Mouse (Mus musculus) hindbrain, embryonic 14.5 days (tissue): Measurements from ENCODE around the gene Coq10a. TPM values are rescaled to one million over a fixed set of nuclear protein-coding genes. Genes with fewer than 3 reads are reported as not detected.
A peak's percentile ranks its signal among the peaks of the same experiment; 100 is the strongest.

Experiments used
- ATAC-seq: fragments of 200-750 bp; cut with Nextera tagmentation; 2 replicates; pipeline ENCODE4 v1.8.0; 2017; ENCODE audit warnings: moderate number of reproducible peaks, mild to moderate bottlenecking, moderate TSS enrichment, moderate library complexity; ENCODE audit not compliant: low FRiP score
- DNase-seq: peaks from one replicate; pipeline ENCODE4 v3.0.0-alpha.2; 2015; ENCODE audit warnings: low spot score
- H3K27ac ChIP-seq: fragments of 300-500 bp; sonication (generic); 2 replicates; pipeline ENCODE4 v1.5.1; 2014; ENCODE audit warnings: mild to moderate bottlenecking, moderate library complexity
- H3K27me3 ChIP-seq: fragments of 300-500 bp; sonication (generic); 2 replicates; pipeline ENCODE4 v1.6.1; 2014; ENCODE audit warnings: mild to moderate bottlenecking, low read length, mixed read lengths; ENCODE audit not compliant: control insufficient read depth, insufficient read depth
- H3K36me3 ChIP-seq: fragments of 300-500 bp; sonication (generic); replicated peaks from 2 replicates; pipeline ENCODE4 v1.6.1; 2014; ENCODE audit not compliant: control insufficient read depth, insufficient read depth
- H3K4me1 ChIP-seq: fragments of 300-500 bp; sonication (generic); replicated peaks from 2 replicates; pipeline ENCODE4 v1.6.1; 2014; ENCODE audit warnings: antibody characterized with exemption, low read length, mixed read lengths; ENCODE audit not compliant: control insufficient read depth, insufficient read depth
- H3K4me2 ChIP-seq: fragments of 300-500 bp; sonication (generic); replicated peaks from 2 replicates; pipeline ENCODE4 v1.6.1; 2014; ENCODE audit warnings: mild to moderate bottlenecking, moderate library complexity
- H3K4me3 ChIP-seq: fragments of 300-500 bp; sonication (generic); replicated peaks from 2 replicates; pipeline ENCODE4 v1.5.1; 2014; ENCODE audit warnings: mild to moderate bottlenecking, low read length
- H3K9ac ChIP-seq: fragments of 300-500 bp; sonication (generic); 2 replicates; pipeline ENCODE4 v1.6.1; 2014
- H3K9me3 ChIP-seq: fragments of 300-500 bp; sonication (generic); 2 replicates; pipeline ENCODE4 v1.6.1; 2016; ENCODE audit warnings: low read length; ENCODE audit not compliant: control insufficient read depth
- WGBS: fragments of 180-500 bp; shearing (Covaris S2); extraction: QIAGEN DNeasy Blood & Tissue Kit; methylation state at CpG from one replicate; pipeline ENCODE4 v1.1.7; 2014; 5-methylcytosine and 5-hydroxymethylcytosine counted together
- polyA plus RNA-seq: library from polyadenylated mRNA; unstranded; fragments of >200 nt; fragmentation: Nextera tagmentation; extraction: Ambion mirVana; gene quantifications from 2 replicates; pipeline ENCODE4 v1.2.1, GENCODE M21; 2014

Gene Coq10a
- 50.8 and 54.2 TPM in 2 replicates for polyA plus RNA-seq

GRCm38 (mm10) chr10:128368402-128369217, at the start of gene Coq10a:
Gene Coq10a, minus strand, starts transcription at chr10:128368997.
- DNase-seq (peak; percentile 88), ATAC-seq (peak; percentile 94)
- peaks cover 21% of the 10 kb centered on the region for H3K36me3 ChIP-seq
- H3K4me3 ChIP-seq: peak within 1 kb of the TSS; percentile 68
- WGBS: 0% methylated on average over 75 of the region's 87 CpGs
- peaks cover 15% of the 10 kb centered on the region for H3K4me1 ChIP-seq
- H3K9ac ChIP-seq: peak within 1 kb of the TSS; percentile 76
- H3K27ac ChIP-seq: peak within 1 kb of the TSS; percentile 96
- no peaks in the 10 kb centered on the region for H3K27me3 ChIP-seq
- H3K4me2 ChIP-seq: peak within 1 kb of the TSS; percentile 61
- no peaks in the 10 kb centered on the region for H3K9me3 ChIP-seq

- Histone ChIP-seq H3K4me3 (no peak overlapping the region), H3K27me3 (no peaks in the 10 kb centered on the region), H3K9me3 (no peaks in the 10 kb centered on the region), H3K4me1 (peaks cover 31% of the 10 kb centered on the region), H3K9ac (no peak overlapping the region), H3K4me2 (no peak overlapping the region), H3K27ac (no peak overlapping the region), H3K36me3 (peaks cover 53% of the 10 kb centered on the region)
- DNase-seq (no peak), ATAC-seq (no peak)
- 95% methylated on average over 5 of the region's 5 CpGs for WGBS
Observed at GRCm38 (mm10) chr10:128414848-128415247, 46.1 kb upstream of the Coq10a start.

GRCm38 (mm10) chr10:128413076-128413475, 44.3 kb upstream of the Coq10a start:
- Histone ChIP-seq H3K36me3 (peaks cover 37% of the 10 kb centered on the region), H3K4me2 (peak overlapping the region; percentile 91), H3K9me3 (no peaks in the 10 kb centered on the region), H3K27me3 (no peaks in the 10 kb centered on the region), H3K9ac (peak overlapping the region; percentile 78), H3K4me1 (peaks cover 39% of the 10 kb centered on the region), H3K27ac (no peak overlapping the region), H3K4me3 (no peak overlapping the region)
- DNase-seq (no peak), ATAC-seq (no peak)
- whole genome bisulfite sequencing: 83% methylated on average over 1 of the region's 1 CpGs

- H3K4me3 ChIP-seq: peak overlapping the region; percentile 70
- peaks cover 37% of the 10 kb centered on the region for H3K36me3 ChIP-seq
- H3K4me2 ChIP-seq: peak overlapping the region; percentile 91
- peak overlapping the region; percentile 78 for H3K9ac ChIP-seq
- H3K27me3 ChIP-seq: no peaks in the 10 kb centered on the region
- H3K4me1 ChIP-seq: peaks cover 39% of the 10 kb centered on the region
- H3K27ac ChIP-seq: peak overlapping the region; percentile 92
- H3K9me3 ChIP-seq: no peaks in the 10 kb centered on the region
- ATAC-seq: no peak
- 47% methylated on average over 1 of the region's 1 CpGs for WGBS
- no peak for DNase-seq
Observed at GRCm38 (mm10) chr10:128412558-128412957, 43.8 kb upstream of the Coq10a start.

GRCm38 (mm10) chr10:128412055-128412381, 43.2 kb upstream of the Coq10a start:
- DNase-seq (peak; percentile 26), ATAC-seq (no peak)
- H3K27me3 ChIP-seq: no peaks in the 10 kb centered on the region
- peak overlapping the region; percentile 70 for H3K4me3 ChIP-seq
- H3K27ac ChIP-seq: peak overlapping the region; percentile 92
- WGBS: 2% methylated on average over 14 of the region's 14 CpGs
- peak overlapping the region; percentile 91 for H3K4me2 ChIP-seq
- H3K9me3 ChIP-seq: no peaks in the 10 kb centered on the region
- peaks cover 37% of the 10 kb centered on the region for H3K36me3 ChIP-seq
- H3K4me1 ChIP-seq: peaks cover 39% of the 10 kb centered on the region
- peak overlapping the region; percentile 78 for H3K9ac ChIP-seq

GRCm38 (mm10) chr10:128411211-128412054, 42.6 kb upstream of the Coq10a start, which contains the start of the genes Nabp2 and Rnf41:
Gene Nabp2, minus strand, starts transcription at chr10:128411492.
Gene Rnf41, plus strand, starts transcription at chr10:128411657.
- ATAC-seq (peak; percentile 92), DNase-seq (peak; percentile 97)
- H3K27ac ChIP-seq: peak within 1 kb of the TSS; percentile 92
- H3K36me3 ChIP-seq: peaks cover 37% of the 10 kb centered on the region
- peak within 1 kb of the TSS; percentile 78 for H3K9ac ChIP-seq
- H3K27me3 ChIP-seq: no peaks in the 10 kb centered on the region
- H3K4me1 ChIP-seq: peaks cover 39% of the 10 kb centered on the region
- WGBS: under 1% methylated on average over 50 of the region's 50 CpGs
- no peaks in the 10 kb centered on the region for H3K9me3 ChIP-seq
- H3K4me2 ChIP-seq: peak within 1 kb of the TSS; percentile 91
- peak within 1 kb of the TSS; percentile 70 for H3K4me3 ChIP-seq

- no peaks in the 10 kb centered on the region for H3K9me3 ChIP-seq
- WGBS: 25% methylated on average over 4 of the region's 4 CpGs
- ATAC-seq (no peak), DNase-seq (no peak)
- peak overlapping the region; percentile 78 for H3K9ac ChIP-seq
- H3K4me3 ChIP-seq: peak overlapping the region; percentile 70
- H3K4me1 ChIP-seq: peaks cover 39% of the 10 kb centered on the region
- H3K27me3 ChIP-seq: no peaks in the 10 kb centered on the region
- peaks cover 38% of the 10 kb centered on the region for H3K36me3 ChIP-seq
- H3K27ac ChIP-seq: peak overlapping the region; percentile 92
- peak overlapping the region; percentile 91 for H3K4me2 ChIP-seq
Observed at GRCm38 (mm10) chr10:128410560-128410845, 41.7 kb upstream of the Coq10a start.

GRCm38 (mm10) chr10:128409692-128410559, 41.1 kb upstream of the Coq10a start:
- H3K9ac ChIP-seq: peak overlapping the region; percentile 78
- no peaks in the 10 kb centered on the region for H3K27me3 ChIP-seq
- peaks cover 35% of the 10 kb centered on the region for H3K36me3 ChIP-seq
- 7% methylated on average over 36 of the region's 36 CpGs for WGBS
- H3K27ac ChIP-seq: peak overlapping the region; percentile 92
- H3K4me1 ChIP-seq: peaks cover 39% of the 10 kb centered on the region
- H3K4me3 ChIP-seq: peak overlapping the region; percentile 70
- peak overlapping the region; percentile 91 for H3K4me2 ChIP-seq
- H3K9me3 ChIP-seq: no peaks in the 10 kb centered on the region
- ATAC-seq (peak; percentile 89), DNase-seq (peak; percentile 96)
